Mouse (Mus musculus) spleen, postnatal 14 days (tissue): ENCODE results near the gene Cacnb1.

ENCODE experiments used
- DNase-seq, 2 experiments: peaks; one replicate each; pipeline ENCODE4 v3.0.0; 2021 to 2022; ENCODE audit warnings: low spot score in 2 of 2

Gene Cacnb1

DNA sequence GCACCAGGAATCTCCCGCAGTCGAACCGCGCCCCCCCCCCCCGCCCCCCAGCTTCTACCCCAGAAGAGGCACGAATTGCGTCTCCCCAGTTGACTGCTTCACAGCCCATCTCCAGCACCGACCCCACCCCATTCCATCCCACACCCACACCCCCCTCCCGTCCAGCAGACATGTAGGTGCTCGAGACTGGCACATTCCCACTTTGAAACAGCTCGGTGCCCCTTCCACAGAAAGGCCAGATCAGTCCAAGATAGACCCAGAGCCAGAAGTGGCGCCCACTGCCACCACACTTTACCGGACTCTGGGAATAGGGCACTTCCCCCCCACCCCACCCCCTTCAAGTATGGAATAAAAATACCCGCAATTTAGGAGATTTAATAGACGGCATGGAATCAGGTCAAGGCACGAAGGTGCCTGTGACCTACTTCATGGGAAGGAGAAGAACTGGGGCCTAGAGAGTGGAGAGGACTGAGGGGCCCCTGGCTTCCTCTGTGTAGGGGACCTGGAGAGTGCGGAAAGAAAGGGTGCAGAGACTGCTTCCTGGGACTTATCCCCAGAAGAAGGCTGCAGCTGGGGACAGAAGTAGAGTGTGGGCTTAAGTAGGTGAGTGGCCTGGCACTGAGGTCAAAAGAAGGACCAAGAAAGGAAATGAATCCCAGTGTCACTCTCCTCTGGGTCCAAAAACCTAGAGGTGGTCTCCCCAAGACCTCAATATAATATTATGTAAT lies 35.9 kb downstream of the Cacnb1 start:
- no peak for DNase-seq

DNA sequence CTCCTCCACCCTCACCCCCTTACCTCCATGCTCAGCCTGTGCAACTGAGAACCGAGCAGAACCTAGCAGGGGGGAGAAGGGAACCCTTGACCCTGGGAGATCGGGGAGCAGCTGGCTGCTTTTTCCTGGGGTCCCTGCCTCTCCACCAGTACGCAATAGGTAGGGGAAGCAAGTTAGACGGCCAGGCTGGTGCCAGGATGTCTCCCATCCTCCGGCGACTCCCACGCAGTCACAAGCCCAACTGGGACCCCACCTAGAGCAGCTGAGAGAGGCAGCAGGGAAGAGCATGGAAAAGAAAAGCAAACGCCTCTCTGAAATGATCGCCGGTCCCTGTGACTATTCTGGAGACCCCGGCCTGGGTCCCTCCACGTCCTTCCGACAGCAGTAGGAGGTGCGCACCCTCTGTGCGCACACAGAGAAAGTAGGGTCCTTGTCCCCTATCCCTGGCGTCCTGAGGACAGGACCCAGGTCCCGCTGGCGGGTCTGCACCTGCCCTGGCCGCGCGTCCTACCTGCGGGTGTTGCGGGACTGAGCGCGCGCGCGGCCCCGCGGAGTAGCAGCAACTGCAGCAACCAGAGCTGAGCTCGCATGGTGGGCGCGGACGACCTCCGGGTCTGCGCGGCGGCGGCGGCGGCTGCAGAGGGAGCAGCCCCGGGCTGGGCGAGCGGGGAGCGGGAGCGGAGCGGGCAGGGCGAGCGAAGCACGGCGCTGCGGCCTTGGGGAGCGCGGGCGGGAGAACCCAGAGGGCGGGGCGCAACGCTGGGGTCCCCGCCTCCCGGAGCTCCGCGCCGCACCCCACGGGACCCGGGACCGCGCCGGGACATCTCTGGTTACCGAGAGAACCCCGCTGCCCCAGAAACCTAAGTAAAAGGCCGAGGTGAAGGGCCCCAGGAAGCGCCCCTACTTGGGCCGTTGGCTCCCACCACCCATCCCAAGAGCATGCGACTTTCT lies 36.8 kb downstream of the Cacnb1 start, which contains the start of gene Plxdc1:
Plxdc1 (minus strand) TSS at position 718 of the 951 bp plus-strand sequence.
- DNase-seq, result peak in 1 of 2 experiments; percentile 29

DNA sequence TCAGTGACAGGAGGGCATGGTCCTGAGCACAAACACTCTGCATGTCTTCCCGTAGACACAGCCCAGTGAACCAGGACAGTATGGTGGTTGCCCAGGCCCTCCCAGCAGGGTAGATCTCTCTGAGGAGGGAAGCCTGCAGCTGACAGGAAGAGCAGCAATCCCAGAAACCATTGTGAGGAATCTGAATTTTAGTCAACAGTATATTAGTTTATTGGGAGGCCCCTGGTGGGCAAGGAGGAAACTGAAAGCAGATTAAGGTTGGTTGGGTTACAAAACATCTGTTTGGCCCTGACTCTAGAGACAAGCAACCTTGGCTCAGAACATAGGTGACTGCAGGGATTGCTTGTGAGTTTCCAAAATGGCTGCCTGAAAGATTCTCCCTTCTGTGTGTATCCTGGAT lies 38.9 kb downstream of the Cacnb1 start:
- no peak for DNase-seq

DNA sequence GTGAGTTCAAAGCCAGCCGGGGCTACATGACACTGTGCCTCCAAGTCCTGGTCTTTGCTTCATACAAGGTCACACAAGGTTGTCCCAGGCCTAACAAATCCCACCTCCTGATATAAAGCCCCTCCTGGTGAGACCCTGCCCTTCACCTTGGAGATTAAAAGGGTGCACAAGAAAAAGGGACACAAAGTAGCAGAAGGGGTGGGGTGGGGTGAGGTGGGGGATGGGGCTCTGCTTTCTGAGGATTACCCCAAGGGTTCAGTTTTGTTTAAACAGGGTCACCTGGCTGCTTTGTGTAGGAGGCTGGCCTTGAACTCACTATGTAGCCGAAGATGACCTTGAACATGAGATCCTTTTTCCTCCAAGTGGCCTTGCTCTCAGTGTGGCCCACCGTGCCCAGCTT lies 39.3 kb downstream of the Cacnb1 start:
- no peak for DNase-seq

DNA sequence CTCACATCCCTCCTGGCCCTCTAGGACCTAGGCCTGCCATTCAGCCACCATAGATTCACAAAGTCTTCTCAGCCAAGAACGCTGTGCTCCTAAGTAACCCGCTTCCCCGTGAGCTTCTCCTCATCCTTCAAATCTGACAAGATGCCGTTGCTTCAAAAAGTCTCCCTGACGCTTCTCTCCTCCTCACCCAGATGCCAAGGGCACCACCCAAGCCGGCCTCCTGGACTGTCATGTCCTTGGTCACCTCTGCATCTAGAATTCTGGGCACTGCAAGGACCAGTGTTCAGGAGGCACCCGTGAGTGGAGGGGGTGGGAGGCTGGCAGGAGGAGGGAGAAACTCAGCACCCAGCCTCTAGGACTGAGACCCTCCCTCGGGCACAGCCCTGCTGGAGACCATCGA lies 40.1 kb downstream of the Cacnb1 start:
- DNase-seq, result no peak

DNA sequence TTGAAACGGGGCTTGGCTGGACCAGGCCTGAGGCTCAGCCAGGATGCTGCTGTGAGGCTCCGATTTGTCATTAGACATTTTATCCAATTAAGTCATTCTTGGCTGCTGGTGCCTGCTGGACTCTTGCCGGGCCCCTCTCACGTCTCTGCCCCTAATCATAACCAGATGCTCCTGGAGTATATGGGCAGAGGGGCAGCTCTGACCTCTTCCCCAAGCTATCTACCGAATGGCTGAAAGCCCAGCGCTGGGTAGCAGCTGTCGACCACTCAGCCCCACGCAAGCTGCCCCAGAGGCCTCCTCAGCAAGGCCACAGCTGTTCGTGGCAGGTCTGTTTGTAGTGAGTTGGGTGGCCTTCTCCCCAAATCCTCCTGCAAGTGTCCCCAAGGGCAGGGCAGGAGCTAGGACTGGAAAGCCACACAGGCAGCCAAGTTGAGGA lies 42.3 kb downstream of the Cacnb1 start:
- no peak for DNase-seq

DNA sequence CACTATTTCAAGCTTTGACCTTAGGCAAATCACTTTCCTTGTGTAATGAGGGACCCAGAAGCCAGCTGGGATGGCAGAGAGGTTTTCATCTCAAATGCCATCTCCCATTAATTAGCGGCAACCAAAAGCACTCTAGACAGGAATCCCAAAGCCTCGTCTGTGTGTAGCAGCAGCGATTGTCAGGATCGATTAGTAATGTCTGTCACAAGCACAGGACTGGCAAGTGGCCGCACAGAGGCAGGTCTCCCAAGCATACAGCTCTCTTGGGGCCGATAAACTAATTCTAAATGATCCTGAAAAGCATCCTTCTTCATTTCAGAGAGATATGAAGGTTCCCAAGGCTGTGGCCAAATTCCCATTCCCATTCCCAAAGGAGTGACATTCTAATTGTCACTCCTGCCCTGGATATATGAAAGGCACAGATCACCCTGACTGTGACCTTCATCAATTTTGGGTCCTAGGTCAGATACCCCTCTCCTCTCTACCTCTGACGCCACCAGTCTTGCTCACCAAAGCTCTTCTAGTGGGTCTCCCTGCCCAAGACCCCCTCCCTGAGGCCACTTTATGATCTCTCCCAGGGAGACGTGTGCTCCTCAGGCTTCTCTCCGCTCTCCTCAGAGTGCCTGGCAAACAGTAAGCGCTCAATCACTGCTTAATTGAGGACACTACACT lies 42.9 kb downstream of the Cacnb1 start:
- DNase-seq, result no peak

DNA sequence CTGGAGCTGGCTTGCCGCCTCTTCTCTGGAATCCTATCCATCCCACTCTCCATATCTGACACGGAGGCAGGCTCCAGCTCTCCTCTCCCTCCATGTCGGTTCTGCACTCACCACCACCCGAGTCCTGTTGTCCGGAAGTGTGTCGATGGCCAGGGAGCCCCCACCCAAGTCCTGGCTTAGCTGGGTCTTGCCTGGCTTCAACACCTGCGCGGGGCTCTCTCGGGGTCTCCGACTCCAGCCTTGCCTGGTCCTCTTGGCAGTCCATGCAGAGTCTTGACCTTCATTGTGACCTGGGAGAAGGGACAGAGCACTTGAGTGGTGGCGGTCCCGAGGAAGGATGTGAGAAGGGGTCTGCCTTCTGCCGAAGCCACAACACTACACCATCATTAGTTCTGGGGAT lies 44.4 kb downstream of the Cacnb1 start:
- DNase-seq, result no peak

DNA sequence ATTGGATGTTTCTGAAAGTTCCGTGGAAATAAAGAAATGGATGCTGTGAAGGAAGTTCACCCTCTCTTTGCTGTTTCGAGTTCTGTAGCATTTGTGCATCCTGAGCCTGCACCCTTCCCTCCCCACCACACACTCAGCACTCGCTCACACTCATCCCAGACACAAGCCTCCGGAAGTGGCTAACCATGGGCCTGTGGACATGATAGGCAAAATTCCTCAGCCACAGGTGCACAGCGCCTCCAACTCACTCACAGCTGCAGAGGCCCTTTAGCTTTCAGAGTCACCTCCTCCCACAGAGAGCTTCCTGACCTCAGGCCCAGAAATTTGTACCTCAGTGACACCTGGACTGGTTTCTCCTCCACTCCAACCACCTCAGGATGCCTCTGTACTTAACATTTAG lies 45.0 kb downstream of the Cacnb1 start:
- DNase-seq, result no peak

DNA sequence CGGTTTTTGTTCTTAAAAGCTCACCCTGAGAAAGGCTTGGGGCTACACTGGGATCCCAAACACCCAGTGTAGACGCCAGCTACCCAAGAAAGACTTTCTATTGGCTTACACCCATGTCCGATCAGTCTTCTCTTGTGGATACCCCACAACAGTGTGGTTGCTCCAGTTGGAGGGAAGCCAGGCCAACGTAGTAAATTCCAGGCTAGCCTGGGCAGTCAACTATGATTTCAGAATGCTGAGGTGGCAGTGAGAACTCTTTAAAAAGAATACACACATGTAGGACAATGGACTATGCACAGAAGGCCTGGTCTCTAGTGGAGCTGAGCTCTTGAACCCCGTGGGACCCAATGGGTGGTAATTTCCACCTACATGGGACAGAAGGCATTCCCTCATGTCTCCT lies 48.1 kb downstream of the Cacnb1 start:
- no peak for DNase-seq

DNA sequence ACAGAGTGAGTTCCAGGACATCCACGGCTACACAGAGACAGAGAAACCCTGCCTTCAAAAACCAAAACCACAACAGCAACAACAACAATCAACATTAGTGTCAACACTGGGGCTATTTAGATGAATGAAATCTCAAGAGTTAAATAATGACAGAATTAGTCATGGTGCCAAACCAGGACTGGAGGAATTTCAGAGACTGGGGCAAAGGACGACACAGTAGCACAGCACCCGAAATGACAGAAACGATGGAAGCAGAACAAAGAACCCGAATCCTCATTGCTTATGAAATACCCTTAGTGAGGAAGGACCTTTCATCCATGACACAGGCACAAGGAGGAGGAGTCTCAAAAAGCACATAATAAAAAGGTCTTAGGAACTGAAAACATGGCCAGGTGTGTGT lies 48.7 kb downstream of the Cacnb1 start:
- DNase-seq, result no peak

DNA sequence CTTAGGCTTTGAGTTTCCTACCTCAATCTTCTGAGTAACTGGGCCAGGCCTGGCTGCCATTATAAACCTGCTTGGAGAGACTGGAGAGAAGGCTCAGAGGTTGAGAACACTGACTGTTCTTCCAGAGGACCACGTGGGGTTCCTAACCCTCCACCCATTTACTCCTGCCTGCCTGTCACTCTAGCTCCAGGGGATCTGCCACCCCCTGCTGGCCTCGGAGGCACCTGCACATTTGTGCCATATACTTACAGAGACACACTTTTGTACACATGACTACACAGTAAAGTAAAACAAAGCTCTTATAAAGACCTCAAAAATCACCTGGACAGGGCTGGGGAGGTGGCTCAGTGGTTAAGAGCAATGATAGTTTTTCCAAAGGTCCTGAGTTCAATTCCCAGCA lies 50.4 kb downstream of the Cacnb1 start:
- DNase-seq, result no peak

DNA sequence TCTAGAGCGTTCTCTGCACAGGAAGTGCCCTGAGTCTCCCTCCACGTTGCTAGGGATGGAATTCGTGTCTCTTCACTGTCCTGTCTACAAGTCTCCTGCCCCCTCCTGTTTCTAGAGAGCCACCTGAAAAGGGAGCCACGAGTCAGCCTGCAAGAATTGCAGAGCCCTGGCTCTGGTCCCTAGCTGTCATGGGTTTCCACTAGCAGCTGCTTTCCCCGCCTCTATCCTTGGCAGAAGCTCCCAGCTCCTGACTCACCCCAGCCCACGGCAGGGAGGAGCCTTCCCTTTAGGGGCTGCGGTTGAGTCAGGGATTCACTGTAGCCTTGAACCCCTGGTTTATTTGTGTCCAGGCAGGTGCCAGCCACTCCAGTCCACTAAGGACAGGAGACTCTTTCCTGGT lies 51.6 kb downstream of the Cacnb1 start:
- DNase-seq, result no peak

DNA sequence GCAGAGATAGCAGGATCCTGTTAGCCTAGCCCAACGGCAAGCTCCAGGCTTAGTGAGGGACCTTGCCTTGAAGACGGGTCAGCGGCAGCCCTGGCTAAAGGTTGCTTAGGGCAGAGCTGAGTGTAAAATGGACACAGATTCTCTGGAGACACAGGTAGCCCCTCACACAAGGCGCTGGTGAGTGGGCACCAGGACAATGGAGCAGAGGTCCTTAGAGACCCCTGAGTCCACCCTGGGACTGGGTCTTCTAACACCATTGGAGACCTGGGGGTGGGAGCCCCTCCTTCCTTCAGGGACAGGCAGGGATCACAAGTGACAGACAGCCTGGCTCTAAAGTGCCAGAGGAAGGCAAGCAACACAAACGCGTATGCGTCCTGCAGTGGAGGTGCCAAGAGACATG lies 52.1 kb downstream of the Cacnb1 start:
- DNase-seq, result no peak

DNA sequence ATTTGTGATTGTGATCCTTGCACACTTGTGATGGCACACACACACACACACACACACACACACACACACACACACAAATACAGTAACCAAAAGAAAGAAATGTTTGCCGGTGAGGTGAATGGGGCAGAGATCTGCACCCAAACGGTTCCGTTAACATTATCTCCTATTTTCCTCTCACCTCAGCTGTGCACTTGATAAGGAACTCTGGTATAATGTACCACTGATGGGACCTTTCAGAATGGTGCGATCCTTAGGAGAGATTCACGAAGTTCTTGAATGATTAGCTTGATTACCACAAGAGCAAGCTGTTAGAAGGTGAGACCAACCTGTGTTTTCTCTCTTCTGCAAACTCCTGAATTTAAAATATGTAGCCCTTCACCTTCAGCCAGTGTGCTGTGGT lies 54.4 kb downstream of the Cacnb1 start:
- DNase-seq, result no peak

DNA sequence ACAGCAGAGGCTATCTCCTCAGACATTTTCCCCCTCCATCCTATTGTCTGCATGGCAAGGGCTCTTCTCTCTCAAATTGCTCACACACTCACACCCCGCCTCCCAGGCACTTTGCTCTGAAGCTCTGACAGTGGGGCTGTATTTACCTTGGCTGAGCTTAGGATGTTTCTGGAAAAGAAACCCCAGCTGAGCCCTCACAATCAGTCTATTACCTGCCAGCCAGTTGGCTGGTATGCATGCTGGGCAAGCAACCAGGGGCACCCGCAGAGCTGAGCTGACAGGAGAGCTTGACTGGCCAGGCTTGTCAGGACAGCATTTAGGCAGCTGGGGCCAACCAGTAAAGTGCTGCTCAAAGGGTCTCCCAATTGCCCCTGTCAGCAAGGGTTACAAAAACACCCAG lies 55.7 kb downstream of the Cacnb1 start:
- no peak for DNase-seq

DNA sequence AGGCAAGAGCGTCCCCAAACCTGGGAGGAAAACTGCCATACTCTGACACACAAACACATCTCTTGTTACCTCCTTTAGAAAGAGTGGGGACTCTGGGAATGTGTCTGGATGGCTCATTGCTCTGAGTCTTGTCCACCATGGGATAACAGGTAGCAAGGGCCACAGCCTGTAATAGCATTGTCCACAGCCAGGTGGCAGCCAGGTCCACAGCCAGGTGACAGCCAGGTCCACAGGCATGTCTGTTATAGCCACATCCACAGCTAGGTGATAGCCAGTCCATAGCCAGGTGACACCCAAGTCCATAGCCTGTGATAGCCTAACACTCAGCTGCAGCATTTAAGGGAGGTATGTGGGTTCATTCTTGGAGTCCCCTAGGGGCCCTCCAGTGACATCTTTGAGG lies 61.9 kb downstream of the Cacnb1 start:
- no peak for DNase-seq

DNA sequence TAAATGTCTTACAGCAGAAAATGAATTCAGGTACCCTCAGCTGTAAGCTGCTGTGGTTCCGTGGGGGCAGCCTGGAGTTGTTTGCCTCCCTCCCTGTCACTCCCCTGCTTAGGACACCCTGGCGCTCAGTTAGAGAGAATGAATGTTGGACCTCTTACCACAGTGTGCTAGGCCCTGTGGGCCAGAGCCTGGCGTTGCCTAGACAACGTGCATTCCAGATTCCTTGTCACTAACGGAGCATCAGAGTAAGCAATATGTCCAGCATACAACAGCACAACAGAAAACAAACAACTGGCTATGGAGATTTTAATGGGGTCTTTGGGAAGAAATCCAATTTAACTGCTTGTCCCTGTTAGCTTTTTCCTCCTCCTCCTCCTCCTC lies 63.5 kb downstream of the Cacnb1 start:
- DNase-seq, result no peak

DNA sequence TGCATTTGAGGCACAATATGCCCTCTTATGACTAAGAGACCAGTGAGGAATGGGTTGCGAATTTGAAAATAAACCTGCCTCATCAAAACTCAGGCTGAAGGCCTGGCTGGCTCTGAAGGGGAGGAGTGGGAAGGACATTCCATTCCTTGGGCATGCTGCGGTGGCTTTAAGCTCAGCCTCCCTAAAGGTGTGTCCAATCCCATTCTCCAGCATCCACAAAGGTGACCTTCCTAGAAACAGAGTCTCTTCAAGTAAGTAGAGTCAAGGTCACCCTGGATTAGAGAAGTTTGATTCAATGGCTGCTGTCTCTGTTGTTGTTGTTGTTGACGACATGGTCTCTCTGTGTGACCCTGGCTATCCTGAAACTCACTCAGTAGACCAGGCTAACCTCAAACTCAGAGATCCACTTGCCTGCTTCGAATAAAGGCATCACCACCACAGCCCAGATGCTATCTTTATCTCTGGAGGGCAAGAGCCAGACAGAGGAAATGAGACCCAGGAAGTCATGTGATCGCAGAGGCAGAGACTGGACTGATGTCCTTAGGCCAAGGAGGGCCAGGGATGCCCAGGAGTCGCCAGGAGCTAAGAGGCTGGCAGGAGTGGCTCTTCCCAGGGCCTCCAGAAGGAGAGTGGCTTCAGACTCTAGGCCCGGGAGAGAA lies 64.1 kb downstream of the Cacnb1 start:
- no peak for DNase-seq

DNA sequence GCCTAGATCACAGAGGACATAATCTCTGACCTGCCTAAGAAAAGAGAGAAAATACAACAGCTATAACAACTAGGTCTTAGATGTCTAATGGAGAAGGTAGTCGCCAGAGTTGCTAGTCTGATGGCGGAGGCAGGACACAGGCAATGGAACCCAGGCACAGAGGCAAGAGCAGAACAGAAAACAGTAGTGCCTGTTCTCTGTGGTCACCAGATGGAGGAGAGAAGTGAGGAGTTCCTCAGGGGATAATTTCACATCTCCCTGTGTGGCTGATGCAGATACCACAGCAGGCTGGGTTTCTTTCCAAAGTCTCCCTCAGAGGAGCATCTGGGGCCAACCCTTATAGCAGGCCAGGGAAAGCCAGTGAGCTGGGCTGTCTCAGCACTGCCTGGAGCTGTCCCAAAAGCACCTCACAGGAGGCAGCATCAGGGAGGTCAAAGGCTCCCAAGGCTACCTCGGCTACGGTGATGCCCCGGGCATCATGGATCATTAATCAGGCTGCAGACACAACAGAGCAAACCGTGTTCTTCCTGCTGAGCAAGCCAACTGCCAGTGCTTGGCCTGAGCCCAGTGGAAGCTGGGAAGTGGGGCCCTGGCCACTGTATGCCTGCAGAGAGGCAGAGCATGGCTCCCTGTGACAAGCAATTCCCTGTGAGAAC lies 65.8 kb downstream of the Cacnb1 start:
- no peak for DNase-seq

DNA sequence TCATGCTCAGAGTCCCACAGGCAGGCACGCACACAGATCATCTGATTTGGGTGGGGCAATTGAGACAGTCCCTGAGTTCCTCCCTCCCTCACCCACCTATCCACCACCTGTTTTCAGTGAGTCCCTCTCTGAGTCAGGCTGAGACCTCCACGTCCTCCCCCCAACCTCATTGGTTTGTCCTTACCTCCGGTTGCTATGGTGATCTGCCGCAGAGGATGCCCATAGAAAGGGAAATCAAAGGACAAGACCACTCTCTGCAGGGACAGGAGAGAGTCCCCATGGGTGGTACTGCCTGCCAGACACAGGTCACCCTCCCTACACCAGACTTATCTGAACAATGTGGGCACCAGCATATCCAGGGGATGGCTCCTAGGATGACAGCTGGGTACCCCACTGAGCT lies 66.9 kb downstream of the Cacnb1 start:
- no peak for DNase-seq
